Mouse (Mus musculus) testis, adult 2 months (tissue): ENCODE results near the gene Gm42715.
"Not testable (repeated sequence)": the region's sequence is repeated elsewhere in the genome, so short reads cannot be mapped to it uniquely, and the experiment has no call there.

Source experiments
- CTCF ChIP-seq: fragments of 200-500 bp; IDR thresholded peaks from 2 replicates; pipeline ENCODE4 v1.5.1; 2012; ENCODE audit warnings: low read depth, mild to moderate bottlenecking, inconsistent platforms, low read length, moderate library complexity; ENCODE audit not compliant: control insufficient read depth, insufficient read depth, insufficient replicate concordance
- POLR2A ChIP-seq: fragments of 200-500 bp; IDR thresholded peaks from 2 replicates; pipeline ENCODE4 v1.6.1; 2012; ENCODE audit warnings: low read depth, mild to moderate bottlenecking, inconsistent platforms, low read length, moderate library complexity; ENCODE audit not compliant: control insufficient read depth

DNA sequence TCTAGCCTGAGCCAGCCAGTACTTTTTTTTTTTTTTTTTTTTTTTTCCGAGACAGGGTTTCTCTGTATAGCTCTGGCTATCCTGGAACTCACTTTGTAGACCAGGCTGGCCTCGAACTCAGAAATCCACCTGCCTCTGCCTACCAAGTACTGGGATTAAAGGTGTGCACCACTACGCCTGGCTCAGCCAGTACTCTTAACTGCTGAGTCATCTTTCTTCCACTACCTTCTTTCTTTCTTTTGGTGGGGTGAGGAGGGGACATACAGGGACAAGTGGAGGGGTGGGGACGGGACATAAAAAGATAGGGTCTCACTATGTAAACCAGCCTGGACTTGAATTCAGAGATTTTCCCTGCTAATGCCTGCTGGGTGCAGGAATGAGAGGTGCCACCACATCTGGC is 9.6 kb upstream of the Gm42715 start:
- TF ChIP-seq CTCF, POLR2A: not testable (repeated sequence)
